Mouse (Mus musculus) macrophage (primary cell): ENCODE data around the gene Rps6ka5. TPM values are rescaled to one million over a fixed set of nuclear protein-coding genes. Genes with fewer than 3 reads are reported as not detected.

ENCODE experiments used
- H3K27ac ChIP-seq: fragments of 350-480 bp; formaldehyde crosslinking; 2 replicates; pipeline ENCODE4 v1.9.0; 2021
- H3K36me3 ChIP-seq: fragments of 350-480 bp; formaldehyde crosslinking; 2 replicates; pipeline ENCODE4 v1.9.0; 2021; ENCODE audit errors: inconsistent target
- H3K4me3 ChIP-seq: fragments of 350-480 bp; formaldehyde crosslinking; 2 replicates; pipeline ENCODE4 v1.9.0; 2021; ENCODE audit errors: inconsistent target
- H3K79me2 ChIP-seq: fragments of 350-480 bp; formaldehyde crosslinking; 2 replicates; pipeline ENCODE4 v1.9.0; 2021; ENCODE audit errors: inconsistent target
- WGBS: methylation state at CpG from one replicate; pipeline ENCODE4 v1.1.7; 2026; ENCODE audit warnings: inconsistent platforms; ENCODE audit not compliant: missing documents; 5-methylcytosine and 5-hydroxymethylcytosine counted together
- polyA plus RNA-seq: library from polyadenylated mRNA; stranded (reverse); fragments of 250-400 nt; gene quantifications from 3 replicates; pipeline ENCODE4 v1.2.4, GENCODE M21; 2018; ENCODE audit warnings: inconsistent platforms

Rps6ka5 gene
- polyA plus RNA-seq, 1 experiment from 2014 or later, result 1.5 TPM

DNA sequence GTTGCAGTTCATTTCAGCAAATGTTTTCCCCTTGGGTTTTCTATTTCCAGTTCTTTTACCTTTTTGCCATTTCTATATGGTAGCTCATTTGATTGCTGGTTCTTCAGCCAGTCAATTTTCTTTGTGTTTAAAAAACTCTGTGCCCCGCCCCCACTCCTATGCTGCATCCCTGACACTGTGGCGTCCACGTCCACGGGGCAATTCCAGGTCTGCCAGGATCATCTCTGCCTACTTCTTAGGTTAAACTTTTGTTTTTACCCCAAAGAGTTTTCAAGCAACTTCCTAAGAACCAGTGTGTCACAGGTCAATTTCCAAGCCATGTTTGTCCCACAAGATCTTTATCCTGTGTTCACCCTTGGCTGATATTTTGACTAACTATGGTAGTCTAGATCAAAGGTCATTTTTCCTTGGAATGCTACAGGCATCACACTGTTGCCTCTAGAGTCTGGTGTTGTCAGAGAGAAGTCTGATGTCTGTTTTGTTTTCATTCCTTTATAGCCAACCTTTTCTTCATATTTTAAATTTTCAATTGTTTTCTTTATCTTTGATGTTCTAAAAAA is 12.3 kb upstream of the Rps6ka5 start:
- H3K4me3 ChIP-seq, result no peak overlapping the region
- no peaks in the 10 kb centered on the region for H3K36me3 ChIP-seq
- no peak overlapping the region for H3K27ac ChIP-seq
- H3K79me2 ChIP-seq, result no peaks in the 10 kb centered on the region
- 95% methylated on average over 4 of the region's 4 CpGs for WGBS

DNA sequence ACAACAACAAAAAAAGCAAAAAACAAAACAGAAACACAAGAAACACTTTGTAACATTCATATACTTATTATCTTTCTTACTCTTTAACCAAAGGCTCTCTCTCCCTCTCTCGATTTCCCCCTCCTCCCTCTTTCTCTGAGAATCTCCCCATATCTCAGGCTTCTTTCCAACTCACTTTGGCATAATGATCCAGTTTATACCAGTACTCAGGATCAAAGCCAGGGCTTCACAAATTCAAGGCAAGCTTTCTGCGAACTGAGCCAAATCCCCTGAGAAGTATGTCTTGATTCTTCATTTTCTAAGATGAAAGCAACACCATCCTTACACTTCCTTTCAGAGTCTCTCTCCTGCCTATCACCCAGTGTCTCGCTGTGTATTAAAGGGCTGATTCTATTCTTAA is 11.7 kb upstream of the Rps6ka5 start:
- no peak overlapping the region for H3K4me3 ChIP-seq
- H3K79me2 ChIP-seq, result no peaks in the 10 kb centered on the region
- H3K36me3 ChIP-seq, result no peaks in the 10 kb centered on the region
- no peak overlapping the region for H3K27ac ChIP-seq
- WGBS, result 95% methylated on average over 3 of the region's 3 CpGs

- H3K36me3 ChIP-seq, result no peaks in the 10 kb centered on the region
- H3K27ac ChIP-seq, result no peak overlapping the region
- 100% methylated on average over 2 of the region's 2 CpGs for WGBS
Measured at GRCm38 (mm10) chr12:100735581-100735980, 8.8 kb upstream of the Rps6ka5 start.

DNA sequence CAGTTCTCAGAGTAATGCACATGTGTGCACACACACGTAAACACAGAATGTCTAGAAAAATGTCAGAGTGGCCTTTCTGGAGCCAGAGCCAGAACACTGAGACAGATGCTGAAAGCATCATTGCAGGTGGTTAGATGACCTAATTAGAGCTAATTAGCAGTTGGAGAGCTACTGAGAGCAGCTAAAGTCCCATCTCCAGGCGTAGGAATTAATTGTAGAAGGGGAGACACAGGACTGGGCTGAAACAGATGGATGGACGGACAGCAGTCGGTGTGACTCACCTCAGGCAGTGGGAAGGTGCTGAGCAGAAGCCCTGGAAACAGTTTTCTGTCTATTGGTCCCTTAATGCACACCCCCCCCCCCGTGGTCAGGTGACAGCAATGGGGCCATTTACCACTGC is 8.4 kb upstream of the Rps6ka5 start:
- Histone ChIP-seq H3K79me2 (no peaks in the 10 kb centered on the region), H3K4me3 (no peak overlapping the region), H3K36me3 (no peaks in the 10 kb centered on the region), H3K27ac (no peak overlapping the region)
- WGBS, result 92% methylated on average over 5 of the region's 5 CpGs

More at GRCm38 (mm10) chr12:100735581-100735980, 8.8 kb upstream of the Rps6ka5 start:
- H3K4me3 ChIP-seq, result no peak overlapping the region
- no peaks in the 10 kb centered on the region for H3K79me2 ChIP-seq

DNA sequence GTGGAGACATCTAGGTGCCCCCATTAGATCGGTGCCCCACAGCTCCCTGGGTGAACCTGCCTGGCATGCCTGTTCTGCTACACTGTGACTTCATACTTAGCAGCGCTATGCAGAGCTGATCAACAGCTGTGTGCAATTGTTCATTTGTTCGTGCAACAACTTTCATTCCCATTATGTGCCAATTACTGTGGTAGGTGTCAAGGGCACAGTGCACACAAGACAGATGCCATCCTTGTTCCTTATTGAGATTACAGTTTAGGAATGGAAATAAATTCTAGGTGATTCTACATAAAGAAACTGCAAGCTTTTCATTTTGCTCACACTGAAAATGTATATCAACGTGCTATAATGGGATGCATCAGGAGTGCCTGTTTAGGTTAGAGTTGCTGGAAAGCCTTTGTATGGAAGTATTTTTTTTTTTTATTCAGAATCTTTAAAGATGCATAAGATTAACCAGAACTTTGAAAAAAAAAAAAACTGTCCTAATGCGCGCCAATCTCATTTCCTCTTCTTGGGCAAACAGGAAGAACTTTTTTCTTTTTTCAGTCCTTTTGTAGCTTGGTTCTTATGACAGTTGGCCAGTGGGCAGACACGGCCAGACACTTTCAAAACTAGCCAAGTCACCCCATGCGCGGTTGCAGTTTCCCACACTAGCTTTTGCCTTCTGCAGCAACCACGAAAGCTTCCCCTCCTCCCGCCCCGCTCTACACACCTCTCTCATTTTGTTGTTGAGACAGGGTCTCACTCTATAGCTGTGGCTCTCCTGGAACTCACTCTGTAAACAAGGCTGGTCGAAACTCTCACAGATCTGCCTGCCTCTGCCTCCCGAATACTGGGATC is 2.1 kb upstream of the Rps6ka5 start:
- peaks cover 5% of the 10 kb centered on the region for H3K79me2 ChIP-seq
- WGBS, result under 1% methylated on average over 14 of the region's 14 CpGs
- peak overlapping the region; percentile 80 for H3K27ac ChIP-seq
- no peaks in the 10 kb centered on the region for H3K36me3 ChIP-seq
- H3K4me3 ChIP-seq, result no peak overlapping the region; the same call in 1 of the 2 replicates

- 96% methylated on average over 7 of the region's 7 CpGs for WGBS
- Histone ChIP-seq H3K36me3 (no peaks in the 10 kb centered on the region), H3K79me2 (peaks cover 15% of the 10 kb centered on the region), H3K27ac (no peak overlapping the region), H3K4me3 (no peak overlapping the region)
Measured at GRCm38 (mm10) chr12:100727891-100728290, 1.1 kb upstream of the Rps6ka5 start.

DNA sequence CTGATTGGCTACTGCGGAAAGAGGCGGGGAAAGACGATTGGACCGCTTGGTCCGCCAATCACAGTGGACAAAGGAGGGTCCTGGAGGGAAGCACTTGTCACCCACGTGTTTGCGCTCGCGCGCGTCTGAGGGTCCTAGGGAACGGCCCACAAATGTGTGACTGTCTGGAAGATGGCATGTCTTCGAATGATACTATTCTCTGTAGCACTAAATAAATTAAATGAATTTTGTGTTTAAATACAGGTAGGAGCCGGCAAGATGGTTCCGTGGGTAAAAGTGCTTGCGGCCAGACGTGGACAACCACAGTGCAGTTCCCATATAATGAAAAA is 1.4 kb downstream of the Rps6ka5 start:
- Histone ChIP-seq H3K79me2 (peaks cover 40% of the 10 kb centered on the region), H3K36me3 (no peaks in the 10 kb centered on the region), H3K27ac (no peak overlapping the region), H3K4me3 (peak overlapping the region; percentile 22)
- 4% methylated on average over 15 of the region's 17 CpGs for WGBS

GRCm38 (mm10) chr12:100724606-100725457 is 2.0 kb downstream of the Rps6ka5 start:
- WGBS, result under 1% methylated on average over 80 of the region's 85 CpGs
- H3K36me3 ChIP-seq, result no peaks in the 10 kb centered on the region
- H3K79me2 ChIP-seq, result peaks cover 46% of the 10 kb centered on the region
- no peak overlapping the region for H3K27ac ChIP-seq
- H3K4me3 ChIP-seq, result peak overlapping the region; percentile 59

DNA sequence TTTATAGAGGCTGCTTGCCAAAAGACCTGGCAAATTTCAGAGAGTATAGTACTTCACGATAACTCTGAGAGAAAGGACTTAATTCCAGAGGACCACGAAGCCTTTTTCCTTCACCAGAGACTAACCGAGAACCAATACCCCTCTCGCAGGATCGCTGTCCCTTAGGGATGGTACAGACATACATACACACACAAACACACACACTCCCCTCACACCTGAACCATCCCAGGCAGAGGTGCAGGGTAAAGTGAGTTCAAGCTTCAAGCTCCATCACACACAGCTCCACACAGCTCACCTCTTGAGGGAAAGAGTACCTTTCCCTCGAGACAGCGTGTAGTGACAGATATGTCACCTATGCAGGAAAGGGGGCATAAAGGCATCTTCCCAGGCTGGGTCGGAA is 2.6 kb downstream of the Rps6ka5 start:
- H3K36me3 ChIP-seq, result no peaks in the 10 kb centered on the region
- peaks cover 52% of the 10 kb centered on the region for H3K79me2 ChIP-seq
- H3K27ac ChIP-seq, result no peak overlapping the region
- 0% methylated on average over 8 of the region's 8 CpGs for WGBS
- H3K4me3 ChIP-seq, result peak overlapping the region; percentile 59

GRCm38 (mm10) chr12:100720801-100721200 is 6.0 kb downstream of the Rps6ka5 start:
- WGBS, result 96% methylated on average over 3 of the region's 3 CpGs
- Histone ChIP-seq H3K4me3 (no peak overlapping the region), H3K27ac (no peak overlapping the region)

GRCm38 (mm10) chr12:100717446-100717845 is 9.3 kb downstream of the Rps6ka5 start:
- Histone ChIP-seq H3K27ac (no peak overlapping the region), H3K4me3 (no peak overlapping the region), H3K36me3 (no peaks in the 10 kb centered on the region), H3K79me2 (peaks cover 95% of the 10 kb centered on the region)

More at GRCm38 (mm10) chr12:100720801-100721200, 6.0 kb downstream of the Rps6ka5 start:
- Histone ChIP-seq H3K79me2 (peaks cover 86% of the 10 kb centered on the region), H3K36me3 (no peaks in the 10 kb centered on the region)

GRCm38 (mm10) chr12:100716969-100717368 is 9.8 kb downstream of the Rps6ka5 start:
- H3K36me3 ChIP-seq, result no peaks in the 10 kb centered on the region
- WGBS, result 40% methylated on average over 4 of the region's 4 CpGs
- no peak overlapping the region for H3K27ac ChIP-seq
- peaks cover 90% of the 10 kb centered on the region for H3K79me2 ChIP-seq
- H3K4me3 ChIP-seq, result no peak overlapping the region

GRCm38 (mm10) chr12:100711819-100712218 is 15.0 kb downstream of the Rps6ka5 start:
- no peak overlapping the region for H3K4me3 ChIP-seq
- H3K36me3 ChIP-seq, result no peaks in the 10 kb centered on the region
- peaks cover 76% of the 10 kb centered on the region for H3K79me2 ChIP-seq
- no peak overlapping the region for H3K27ac ChIP-seq
- 41% methylated on average over 5 of the region's 5 CpGs for WGBS

- WGBS, result 36% methylated on average over 10 of the region's 10 CpGs
- Histone ChIP-seq H3K79me2 (peaks cover 70% of the 10 kb centered on the region), H3K4me3 (no peak overlapping the region), H3K36me3 (no peaks in the 10 kb centered on the region), H3K27ac (no peak overlapping the region)
Measured at GRCm38 (mm10) chr12:100711116-100711691, 15.6 kb downstream of the Rps6ka5 start.
